Mouse (Mus musculus) hindbrain, embryonic 15.5 days (tissue): ENCODE data around the gene Gpr153. TPM values are rescaled to one million over a fixed set of nuclear protein-coding genes. Genes with fewer than 3 reads are reported as not detected.

Experiments
- ATAC-seq: fragments of 200-750 bp; cut with Nextera tagmentation; 2 replicates; pipeline ENCODE4 v1.8.0; 2017; ENCODE audit warnings: low read depth, moderate number of reproducible peaks, moderate TSS enrichment; ENCODE audit not compliant: low FRiP score
- H3K27ac ChIP-seq: fragments of 300-500 bp; sonication (generic); replicated peaks from 2 replicates; pipeline ENCODE4 v1.5.1; 2015; ENCODE audit warnings: mild to moderate bottlenecking, inconsistent platforms
- H3K27me3 ChIP-seq: fragments of 300-500 bp; sonication (generic); 2 replicates; pipeline ENCODE4 v1.6.1; 2015; ENCODE audit warnings: control low read depth, inconsistent platforms
- H3K36me3 ChIP-seq: fragments of 300-500 bp; sonication (generic); 2 replicates; pipeline ENCODE4 v1.6.1; 2015; ENCODE audit warnings: control low read depth, inconsistent platforms
- H3K4me1 ChIP-seq: fragments of 300-500 bp; sonication (generic); replicated peaks from 2 replicates; pipeline ENCODE4 v1.6.1; 2015; ENCODE audit warnings: control low read depth, inconsistent platforms
- H3K4me2 ChIP-seq: fragments of 300-500 bp; sonication (generic); 2 replicates; pipeline ENCODE4 v1.6.1; 2015; ENCODE audit warnings: moderate library complexity, mild to moderate bottlenecking, inconsistent platforms
- H3K4me3 ChIP-seq: fragments of 300-500 bp; sonication (generic); 2 replicates; pipeline ENCODE4 v1.5.1; 2015; ENCODE audit warnings: mild to moderate bottlenecking, inconsistent platforms
- H3K9ac ChIP-seq: fragments of 300-500 bp; sonication (generic); 2 replicates; pipeline ENCODE4 v1.6.1; 2015; ENCODE audit warnings: inconsistent platforms
- H3K9me3 ChIP-seq: fragments of 300-500 bp; sonication (generic); 2 replicates; pipeline ENCODE4 v1.6.1; 2016; ENCODE audit warnings: control low read depth, inconsistent platforms
- WGBS: fragments of 180-500 bp; shearing (Covaris S2); methylation state at CpG from one replicate; pipeline ENCODE4 v1.1.7; 2015; 5-methylcytosine and 5-hydroxymethylcytosine counted together
- polyA plus RNA-seq: library from polyadenylated mRNA; unstranded; fragments of >200 nt; fragmentation: Nextera tagmentation; extraction: Ambion mirVana; gene quantifications from 2 replicates; pipeline ENCODE4 v1.2.1, GENCODE M21; 2015

Gpr153 gene
- polyA plus RNA-seq, 1 experiment from 2014 or later: 21.7 TPM

DNA sequence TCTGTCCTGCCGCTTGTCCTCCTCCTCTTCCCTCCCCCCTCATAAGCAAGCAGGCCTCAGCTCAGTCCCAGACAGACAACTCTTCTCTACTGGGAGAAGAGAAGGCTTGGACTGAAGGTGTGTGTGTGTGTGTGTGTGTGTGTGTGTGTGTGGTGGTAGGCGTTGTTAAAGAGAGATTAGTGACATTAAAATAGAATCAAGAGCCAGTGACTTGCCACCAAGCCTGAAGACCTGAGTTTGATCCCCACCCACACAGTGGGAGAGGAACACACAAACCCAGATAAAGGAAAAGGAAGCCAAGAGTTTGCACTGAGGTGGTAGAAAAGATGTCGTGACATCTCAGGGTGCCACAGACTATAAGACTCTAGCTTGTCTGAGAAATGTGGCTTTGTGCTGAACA is 26.8 kb upstream of the Gpr153 start:
- H3K27me3 ChIP-seq: no peaks in the 10 kb centered on the region
- no peak overlapping the region for H3K4me2 ChIP-seq
- no peak overlapping the region for H3K4me3 ChIP-seq
- ATAC-seq: no peak
- WGBS: 82% methylated on average over 3 of the region's 3 CpGs
- no peak overlapping the region for H3K9ac ChIP-seq
- H3K9me3 ChIP-seq: no peaks in the 10 kb centered on the region
- H3K4me1 ChIP-seq: peaks cover 18% of the 10 kb centered on the region
- no peaks in the 10 kb centered on the region for H3K36me3 ChIP-seq
- H3K27ac ChIP-seq: no peak overlapping the region

GRCm38 (mm10) chr4:152250615-152251014 is 23.4 kb upstream of the Gpr153 start:
- WGBS: 93% methylated on average over 6 of the region's 6 CpGs
- peaks cover 11% of the 10 kb centered on the region for H3K4me1 ChIP-seq
- H3K4me3 ChIP-seq: no peak overlapping the region
- H3K9ac ChIP-seq: no peak overlapping the region
- no peak overlapping the region for H3K4me2 ChIP-seq
- no peak for ATAC-seq
- no peak overlapping the region for H3K27ac ChIP-seq
- H3K9me3 ChIP-seq: no peaks in the 10 kb centered on the region
- no peaks in the 10 kb centered on the region for H3K27me3 ChIP-seq
- no peaks in the 10 kb centered on the region for H3K36me3 ChIP-seq

GRCm38 (mm10) chr4:152253183-152253759 is 20.8 kb upstream of the Gpr153 start:
- 0 out of 2 replicates have a peak, but pooled peaks cover 9% of the 10 kb centered on the region for H3K4me1 ChIP-seq
- WGBS: 75% methylated on average over 9 of the region's 9 CpGs
- no peak overlapping the region for H3K27ac ChIP-seq
- H3K4me2 ChIP-seq: no peak overlapping the region
- H3K27me3 ChIP-seq: no peaks in the 10 kb centered on the region
- no peaks in the 10 kb centered on the region for H3K36me3 ChIP-seq
- no peak overlapping the region for H3K9ac ChIP-seq
- no peak overlapping the region for H3K4me3 ChIP-seq
- no peaks in the 10 kb centered on the region for H3K9me3 ChIP-seq
- no peak for ATAC-seq

DNA sequence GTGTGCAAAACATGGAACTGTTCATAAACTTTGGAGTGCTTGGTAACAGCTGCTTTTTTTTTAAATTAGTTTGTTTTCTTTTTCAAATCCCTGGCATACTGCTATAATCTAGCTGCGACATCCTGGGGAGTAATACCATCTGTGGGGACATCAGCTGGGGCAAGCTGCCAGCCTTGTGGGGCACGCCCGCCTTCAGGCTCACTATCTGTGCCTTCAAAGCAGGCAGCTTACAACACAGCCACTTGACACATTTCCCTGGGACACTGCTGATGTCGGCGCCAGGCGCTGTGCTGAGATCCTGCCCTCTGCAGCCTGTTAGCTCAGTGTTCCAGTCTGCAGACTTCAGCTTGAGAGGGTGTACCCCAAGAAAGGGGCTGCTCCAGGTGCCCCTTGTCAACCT is 17.0 kb upstream of the Gpr153 start:
- Histone ChIP-seq H3K4me3 (no peak overlapping the region), H3K9me3 (no peaks in the 10 kb centered on the region), H3K4me1 (peaks cover 11% of the 10 kb centered on the region; the same call in 1 of the 2 replicates), H3K27ac (0 out of 2 replicates have a peak overlapping the region, but pooled peaks have one; percentile 8), H3K27me3 (no peaks in the 10 kb centered on the region), H3K36me3 (peaks cover 9% of the 10 kb centered on the region), H3K9ac (no peak overlapping the region), H3K4me2 (no peak overlapping the region)
- WGBS: 34% methylated on average over 6 of the region's 6 CpGs
- ATAC-seq: no peak

- peaks cover 26% of the 10 kb centered on the region for H3K4me1 ChIP-seq
- WGBS: 92% methylated on average over 8 of the region's 8 CpGs
- H3K36me3 ChIP-seq: peaks cover 12% of the 10 kb centered on the region
- H3K4me2 ChIP-seq: no peak overlapping the region
- H3K27ac ChIP-seq: no peak overlapping the region
- H3K9me3 ChIP-seq: no peaks in the 10 kb centered on the region
- no peaks in the 10 kb centered on the region for H3K27me3 ChIP-seq
- H3K9ac ChIP-seq: no peak overlapping the region
- ATAC-seq: no peak
- H3K4me3 ChIP-seq: no peak overlapping the region
Observed at GRCm38 (mm10) chr4:152260451-152260850, 13.6 kb upstream of the Gpr153 start.

DNA sequence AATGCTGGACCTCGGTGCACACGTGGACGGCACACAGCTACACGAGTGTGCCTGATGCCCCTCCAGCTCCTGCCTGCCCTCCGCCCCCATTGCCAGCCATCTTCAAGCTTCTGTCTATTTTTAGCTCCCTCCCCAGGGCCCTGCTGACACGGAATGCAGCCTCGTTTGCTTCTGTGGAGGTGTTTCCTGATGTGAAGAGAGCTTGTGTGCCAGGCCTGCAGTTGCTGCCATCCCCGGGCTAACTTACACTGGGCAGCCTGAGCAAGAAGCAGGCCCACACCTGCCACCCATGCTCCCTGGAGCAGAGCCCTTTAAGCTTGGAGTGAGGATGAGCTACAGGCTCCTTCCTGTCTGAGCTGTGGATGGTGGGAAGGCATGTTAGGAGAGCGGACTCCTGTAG is 11.8 kb upstream of the Gpr153 start:
- H3K4me2 ChIP-seq: no peak overlapping the region
- no peaks in the 10 kb centered on the region for H3K9me3 ChIP-seq
- H3K4me3 ChIP-seq: no peak overlapping the region
- peaks cover 29% of the 10 kb centered on the region for H3K4me1 ChIP-seq
- no peak for ATAC-seq
- no peak overlapping the region for H3K27ac ChIP-seq
- peaks cover 12% of the 10 kb centered on the region for H3K36me3 ChIP-seq
- 70% methylated on average over 9 of the region's 9 CpGs for WGBS
- H3K27me3 ChIP-seq: no peaks in the 10 kb centered on the region
- no peak overlapping the region for H3K9ac ChIP-seq

GRCm38 (mm10) chr4:152263089-152263488 is 10.9 kb upstream of the Gpr153 start:
- Histone ChIP-seq H3K27me3 (no peaks in the 10 kb centered on the region), H3K4me3 (no peak overlapping the region), H3K9ac (no peak overlapping the region), H3K36me3 (peaks cover 12% of the 10 kb centered on the region), H3K4me1 (peaks cover 35% of the 10 kb centered on the region), H3K27ac (no peak overlapping the region), H3K4me2 (no peak overlapping the region), H3K9me3 (no peaks in the 10 kb centered on the region)
- 67% methylated on average over 9 of the region's 9 CpGs for WGBS
- ATAC-seq: no peak

DNA sequence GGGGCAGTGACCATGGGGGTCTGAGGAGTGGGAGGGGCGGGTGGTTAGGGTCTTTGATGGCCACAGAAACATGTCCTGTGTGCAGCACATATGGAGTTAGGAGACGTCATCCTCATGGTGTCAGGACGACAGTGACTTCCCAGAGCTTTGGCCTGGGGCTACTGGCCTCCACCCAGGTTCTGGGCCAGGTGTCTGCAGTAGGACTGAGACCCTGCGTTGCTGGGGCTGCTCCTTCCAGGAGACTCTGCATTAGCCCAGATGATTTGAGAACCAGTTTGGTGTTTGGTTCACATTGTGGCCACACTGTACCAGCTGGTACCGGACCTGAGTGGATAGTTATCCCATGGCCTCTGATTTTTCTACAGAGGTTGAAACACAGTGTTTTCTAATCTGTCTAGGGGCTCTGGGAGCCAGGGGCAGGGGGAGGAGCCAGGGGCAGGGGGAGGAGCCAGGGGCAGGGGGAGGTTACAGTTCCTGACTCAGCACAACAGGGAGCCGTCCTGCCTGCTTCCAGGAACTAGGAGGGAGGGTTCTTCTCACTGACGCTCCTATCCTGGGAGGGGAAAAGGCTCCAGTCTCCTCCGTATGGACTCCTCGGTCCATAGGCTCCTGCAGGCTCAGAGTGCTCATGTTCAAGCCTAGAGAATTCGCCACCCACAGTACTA is 10.4 kb upstream of the Gpr153 start:
- 27% methylated on average over 10 of the region's 10 CpGs for WGBS
- H3K4me2 ChIP-seq: no peak overlapping the region
- peaks cover 36% of the 10 kb centered on the region for H3K4me1 ChIP-seq
- no peaks in the 10 kb centered on the region for H3K27me3 ChIP-seq
- H3K27ac ChIP-seq: no peak overlapping the region
- ATAC-seq: 0 out of 2 replicates have a peak, but pooled peaks have one; percentile 8
- H3K4me3 ChIP-seq: no peak overlapping the region
- no peaks in the 10 kb centered on the region for H3K9me3 ChIP-seq
- H3K9ac ChIP-seq: no peak overlapping the region
- H3K36me3 ChIP-seq: peaks cover 12% of the 10 kb centered on the region

DNA sequence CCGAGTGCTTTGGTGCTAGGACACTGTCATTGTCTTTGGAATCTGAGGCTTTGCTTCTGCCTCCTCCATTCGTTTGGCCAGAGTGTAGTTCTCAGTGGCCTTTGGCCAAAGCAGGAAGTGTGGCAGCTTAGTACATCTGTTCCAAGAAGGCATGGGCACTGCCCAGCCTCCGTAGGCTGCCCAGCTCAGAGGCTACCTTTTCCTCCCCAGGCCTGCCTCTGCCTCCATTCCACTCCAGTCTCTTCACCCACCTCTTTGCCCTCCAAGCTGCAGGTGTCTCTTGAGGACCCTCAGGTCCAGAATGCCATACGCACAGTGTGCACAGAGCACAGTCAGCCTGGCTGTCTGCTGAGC is 9.9 kb upstream of the Gpr153 start:
- no peak for ATAC-seq
- Histone ChIP-seq H3K4me3 (no peak overlapping the region), H3K27ac (no peak overlapping the region), H3K4me1 (peaks cover 40% of the 10 kb centered on the region), H3K36me3 (peaks cover 12% of the 10 kb centered on the region), H3K9ac (no peak overlapping the region), H3K9me3 (no peaks in the 10 kb centered on the region), H3K27me3 (no peaks in the 10 kb centered on the region), H3K4me2 (no peak overlapping the region)
- 48% methylated on average over 4 of the region's 4 CpGs for WGBS

- peaks cover 41% of the 10 kb centered on the region for H3K4me1 ChIP-seq
- ATAC-seq: no peak
- no peaks in the 10 kb centered on the region for H3K27me3 ChIP-seq
- no peak overlapping the region for H3K4me2 ChIP-seq
- 87% methylated on average over 9 of the region's 9 CpGs for WGBS
- H3K27ac ChIP-seq: no peak overlapping the region
- H3K9me3 ChIP-seq: no peaks in the 10 kb centered on the region
- no peak overlapping the region for H3K9ac ChIP-seq
- H3K36me3 ChIP-seq: peaks cover 9% of the 10 kb centered on the region; the same call in 1 of the 2 replicates
- H3K4me3 ChIP-seq: no peak overlapping the region
Observed at GRCm38 (mm10) chr4:152264867-152265568, 9.0 kb upstream of the Gpr153 start.

DNA sequence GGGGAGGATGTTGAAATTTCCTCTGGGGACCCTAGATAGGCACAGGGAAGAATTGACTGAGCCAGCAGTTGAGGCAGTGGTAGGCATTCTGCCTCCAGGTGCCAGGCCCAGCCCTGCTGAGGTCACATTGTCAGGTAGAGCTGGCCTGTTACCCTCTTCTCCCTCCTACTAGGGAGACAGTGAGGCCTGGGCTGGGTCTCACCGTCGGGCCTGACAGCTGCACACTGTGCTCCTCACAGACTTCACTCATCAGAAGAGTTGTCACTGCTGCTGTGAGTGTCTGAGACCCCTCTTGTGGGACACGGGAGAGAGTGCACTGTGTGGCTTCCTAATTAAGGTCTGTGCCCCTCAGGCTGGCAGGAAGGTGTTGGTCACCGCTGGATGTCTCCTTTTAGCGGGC is 8.2 kb upstream of the Gpr153 start:
- no peak for ATAC-seq
- Histone ChIP-seq H3K9me3 (no peaks in the 10 kb centered on the region), H3K4me3 (no peak overlapping the region), H3K36me3 (peaks cover 6% of the 10 kb centered on the region; the same call in 1 of the 2 replicates), H3K27me3 (no peaks in the 10 kb centered on the region), H3K9ac (no peak overlapping the region), H3K4me1 (peaks cover 41% of the 10 kb centered on the region), H3K4me2 (no peak overlapping the region), H3K27ac (peak overlapping the region; percentile 54)
- 30% methylated on average over 5 of the region's 5 CpGs for WGBS

DNA sequence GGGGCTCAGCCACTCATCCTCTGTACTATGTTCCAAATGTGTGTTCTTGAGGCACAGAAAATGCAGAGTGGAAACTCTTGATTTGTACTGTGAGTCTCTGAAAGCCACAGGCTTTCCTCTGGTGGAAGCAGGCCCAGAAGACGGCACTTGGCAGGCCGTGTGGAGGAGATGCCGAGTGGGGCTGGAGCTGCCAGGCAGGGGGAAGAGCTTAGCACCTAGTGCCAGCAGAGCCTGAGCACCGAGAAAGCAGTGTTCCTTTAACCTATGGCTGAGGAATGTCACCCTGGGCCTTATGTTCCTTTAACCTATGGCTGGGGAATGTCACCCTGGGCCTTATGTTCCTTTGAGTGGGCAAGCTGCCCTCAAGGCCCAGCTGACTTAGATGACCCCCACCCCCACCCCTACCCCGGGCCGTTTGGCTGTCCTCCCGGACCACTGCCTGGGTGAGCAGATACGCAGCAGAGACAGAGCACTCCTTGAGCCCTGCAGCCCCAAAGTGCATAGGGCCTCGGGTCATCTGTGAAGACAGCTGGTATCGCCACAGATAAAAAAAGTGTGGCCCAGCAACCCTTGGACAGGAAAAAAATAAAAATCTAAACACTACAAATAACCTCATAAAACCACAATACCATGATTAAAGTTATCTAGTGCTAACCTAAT is 7.7 kb upstream of the Gpr153 start:
- Histone ChIP-seq H3K27me3 (0 out of 2 replicates have a peak, but pooled peaks cover 2% of the 10 kb centered on the region), H3K27ac (peak overlapping the region; percentile 54), H3K36me3 (peaks cover 3% of the 10 kb centered on the region; the same call in 1 of the 2 replicates), H3K4me2 (no peak overlapping the region), H3K9ac (no peak overlapping the region), H3K4me3 (no peak overlapping the region), H3K4me1 (peaks cover 41% of the 10 kb centered on the region), H3K9me3 (no peaks in the 10 kb centered on the region)
- ATAC-seq: no peak
- WGBS: 39% methylated on average over 10 of the region's 10 CpGs
